Comparison of ENCODE assay signal across 15 mouse cellular contexts in genomic region chr15:93874206-93874605, GRCm38 (mm10).
A peak's percentile ranks its signal among the peaks of the same experiment; 100 is the strongest.
DNase-seq lines count a peak whose midpoint lies in the region; ATAC-seq lines count a peak whose summit lies in the region.
"Had no signal": no experiment of that assay in that cellular context is flagged by ENCODE, and none has a peak within 500 bp of the region (broad histone marks: within the 10 kb centered on the region; RNA-seq: fewer than 3 reads in every experiment).

No protein-coding gene starts in this region.

- no peaks in the 10 kb centered on the region for H3K36me3 ChIP-seq in heart, embryonic 11.5 days (ENCODE audit: control insufficient read depth, insufficient read depth, low read length)
- H3K36me3 ChIP-seq: embryonic facial prominence, embryonic 13.5 days; intestine, embryonic 15.5 days; limb, embryonic 15.5 days had no signal

- peak; percentile 59 for DNase-seq in heart, adult 11 months
- peak; percentile 89 for DNase-seq in brain, adult 2 months (ENCODE audit: low read depth, low spot score)
- DNase-seq in cerebellum, postnatal 36 days: peak; percentile 4 to 21
- peak; percentile 68 to 70 for DNase-seq in layer of hippocampus, postnatal 36 days
- DNase-seq in adrenal gland, postnatal 4 days (ENCODE audit: low spot score in 2 of 2): no peak
- DNase-seq: adrenal gland, adult 8-10 months; kidney, postnatal 36 days; lung, embryonic 14.5 days had no signal

- no peak overlapping the region for H3K4me3 ChIP-seq in heart, embryonic 11.5 days (ENCODE audit: low read depth, low read length)
- H3K4me3 ChIP-seq: embryonic facial prominence, embryonic 13.5 days; intestine, embryonic 15.5 days; limb, embryonic 15.5 days; megakaryocyte, embryonic 14.5 days had no signal

- no peaks in the 10 kb centered on the region for H3K9me3 ChIP-seq in heart, embryonic 11.5 days (replicated peaks; ENCODE audit: control insufficient read depth, low read length)
- H3K9me3 ChIP-seq: embryonic facial prominence, embryonic 13.5 days; intestine, embryonic 15.5 days; limb, embryonic 15.5 days; megakaryocyte, embryonic 14.5 days had no signal

- H3K4me1 ChIP-seq in heart, embryonic 11.5 days (ENCODE audit: control insufficient read depth, insufficient read depth, low read length): no peaks in the 10 kb centered on the region
- H3K4me1 ChIP-seq: embryonic facial prominence, embryonic 13.5 days; intestine, embryonic 15.5 days; megakaryocyte, embryonic 14.5 days had no signal

- no peak overlapping the region for H3K9ac ChIP-seq in heart, embryonic 11.5 days (ENCODE audit: low read depth, low read length)
- H3K9ac ChIP-seq: embryonic facial prominence, embryonic 13.5 days; intestine, embryonic 15.5 days; limb, embryonic 15.5 days; lung, embryonic 14.5 days had no signal

- no peaks in the 10 kb centered on the region for H3K27me3 ChIP-seq in heart, embryonic 11.5 days (ENCODE audit: control insufficient read depth, insufficient read depth, low read length)
- H3K27me3 ChIP-seq: embryonic facial prominence, embryonic 13.5 days; intestine, embryonic 15.5 days; limb, embryonic 15.5 days; megakaryocyte, embryonic 14.5 days had no signal

- H3K27ac ChIP-seq in heart, embryonic 11.5 days (ENCODE audit: low read depth, low read length): no peak overlapping the region
- H3K27ac ChIP-seq: embryonic facial prominence, embryonic 13.5 days; intestine, embryonic 15.5 days; limb, embryonic 15.5 days; stomach, postnatal 0 days had no signal

- ATAC-seq in heart, embryonic 11.5 days (replicated peaks; ENCODE audit: insufficient number of reproducible peaks, low FRiP score, low TSS enrichment): no peak
- no peak for ATAC-seq in megakaryocyte, adult 5-6 weeks (ENCODE audit: poor library complexity, severe bottlenecking)
- ATAC-seq: intestine, embryonic 15.5 days had no signal

- 73% methylated on average over 6 of the region's 6 CpGs for WGBS in heart, embryonic 11.5 days (ENCODE audit: insufficient replicate concordance)

- H3K4me2 ChIP-seq in heart, embryonic 11.5 days: no peak overlapping the region
- H3K4me2 ChIP-seq: embryonic facial prominence, embryonic 13.5 days; intestine, embryonic 15.5 days; limb, embryonic 15.5 days; lung, embryonic 14.5 days had no signal

Comparison
In these comparisons a context has a peak if more than half of its experiments do, and no peak if none do; other contexts are left out.
1. DNase-seq: peak in heart, adult 11 months (single experiment), brain, adult 2 months (single experiment), cerebellum, postnatal 36 days (2 of 2) and layer of hippocampus, postnatal 36 days (2 of 2); none in adrenal gland, postnatal 4 days (0 of 2).